Mouse (Mus musculus) forebrain, embryonic 10.5 days (tissue): ENCODE results near the gene Brinp1. TPM values are rescaled to one million over a fixed set of nuclear protein-coding genes. Genes with fewer than 3 reads are reported as not detected.
"Not testable (repeated sequence)": the region's sequence is repeated elsewhere in the genome, so short reads cannot be mapped to it uniquely, and the experiment has no call there.

ENCODE experiments used
- DNase-seq: peaks from one replicate; pipeline ENCODE4 v3.0.0-alpha.2; 2017; ENCODE audit warnings: low spot score; ENCODE audit errors: extremely low spot score
- H3K27ac ChIP-seq: fragments of 300-500 bp; sonication (generic); 2 replicates; pipeline ENCODE4 v1.5.1; 2016; ENCODE audit warnings: mild to moderate bottlenecking
- H3K27me3 ChIP-seq: fragments of 300-500 bp; sonication (generic); 2 replicates; pipeline ENCODE4 v1.6.1; 2016; ENCODE audit warnings: mild to moderate bottlenecking; ENCODE audit not compliant: poor library complexity, severe bottlenecking
- H3K36me3 ChIP-seq: fragments of 300-500 bp; sonication (generic); replicated peaks from 2 replicates; pipeline ENCODE4 v1.6.1; 2016; ENCODE audit warnings: mild to moderate bottlenecking, moderate library complexity
- H3K4me1 ChIP-seq: fragments of 300-500 bp; sonication (generic); 2 replicates; pipeline ENCODE4 v1.6.1; 2016
- H3K4me3 ChIP-seq: fragments of 300-500 bp; sonication (generic); 2 replicates; pipeline ENCODE4 v1.5.1; 2016; ENCODE audit warnings: mild to moderate bottlenecking, moderate library complexity
- H3K9me3 ChIP-seq: fragments of 300-500 bp; sonication (generic); 2 replicates; pipeline ENCODE4 v1.6.1; 2016; ENCODE audit warnings: mild to moderate bottlenecking, moderate library complexity
- WGBS: fragments of 180-500 bp; shearing (Covaris S2); methylation state at CpG from one replicate; pipeline ENCODE4 v1.1.7; 2016; 5-methylcytosine and 5-hydroxymethylcytosine counted together
- polyA plus RNA-seq: library from polyadenylated mRNA; unstranded; fragments of >200 nt; fragmentation: Nextera tagmentation; extraction: Ambion mirVana; gene quantifications from 2 replicates; pipeline ENCODE4 v1.2.1, GENCODE M21; 2016

The Brinp1 gene
- polyA plus RNA-seq, 1 experiment from 2014 or later: 1.3 TPM

- Histone ChIP-seq H3K9me3 (no peaks in the 10 kb centered on the region), H3K27ac (no peak overlapping the region), H3K4me1 (no peaks in the 10 kb centered on the region), H3K36me3 (no peaks in the 10 kb centered on the region), H3K4me3 (no peak overlapping the region), H3K27me3 (no peaks in the 10 kb centered on the region)
- WGBS: 87% methylated on average over 11 of the region's 11 CpGs
- DNase-seq: no peak
Measured at GRCm38 (mm10) chr4:68906417-68907210, 47.6 kb downstream of the Brinp1 start.

GRCm38 (mm10) chr4:68890526-68890925 lies 63.7 kb downstream of the Brinp1 start:
- H3K27me3 ChIP-seq: no peaks in the 10 kb centered on the region
- WGBS: 89% methylated on average over 4 of the region's 4 CpGs
- H3K4me3 ChIP-seq: no peak overlapping the region
- H3K36me3 ChIP-seq: no peaks in the 10 kb centered on the region
- no peak for DNase-seq
- H3K27ac ChIP-seq: no peak overlapping the region
- no peaks in the 10 kb centered on the region for H3K9me3 ChIP-seq
- no peaks in the 10 kb centered on the region for H3K4me1 ChIP-seq

- no peak overlapping the region for H3K4me3 ChIP-seq
- H3K36me3 ChIP-seq: no peaks in the 10 kb centered on the region
- no peaks in the 10 kb centered on the region for H3K4me1 ChIP-seq
- no peaks in the 10 kb centered on the region for H3K9me3 ChIP-seq
- no peak for DNase-seq
- 92% methylated on average over 2 of the region's 2 CpGs for WGBS
- no peaks in the 10 kb centered on the region for H3K27me3 ChIP-seq
- no peak overlapping the region for H3K27ac ChIP-seq
Measured at GRCm38 (mm10) chr4:68886276-68886675, 67.9 kb downstream of the Brinp1 start.

GRCm38 (mm10) chr4:68872028-68872427 lies 82.2 kb downstream of the Brinp1 start:
- Histone ChIP-seq H3K27ac (no peak overlapping the region), H3K4me1 (no peaks in the 10 kb centered on the region), H3K9me3 (no peaks in the 10 kb centered on the region), H3K36me3 (no peaks in the 10 kb centered on the region), H3K4me3 (no peak overlapping the region), H3K27me3 (no peaks in the 10 kb centered on the region)
- no peak for DNase-seq

GRCm38 (mm10) chr4:68865135-68865767 lies 88.9 kb downstream of the Brinp1 start:
- 84% methylated on average over 4 of the region's 4 CpGs for WGBS

GRCm38 (mm10) chr4:68864668-68865067 lies 89.5 kb downstream of the Brinp1 start:
- 90% methylated on average over 2 of the region's 2 CpGs for WGBS
- H3K36me3 ChIP-seq: no peaks in the 10 kb centered on the region
- no peaks in the 10 kb centered on the region for H3K27me3 ChIP-seq
- no peaks in the 10 kb centered on the region for H3K4me1 ChIP-seq
- no peaks in the 10 kb centered on the region for H3K9me3 ChIP-seq
- no peak for DNase-seq
- no peak overlapping the region for H3K27ac ChIP-seq
- no peak overlapping the region for H3K4me3 ChIP-seq

More at GRCm38 (mm10) chr4:68865135-68865767, 88.9 kb downstream of the Brinp1 start:
- Histone ChIP-seq H3K36me3 (no peaks in the 10 kb centered on the region), H3K9me3 (no peaks in the 10 kb centered on the region), H3K4me3 (no peak overlapping the region), H3K4me1 (no peaks in the 10 kb centered on the region), H3K27me3 (no peaks in the 10 kb centered on the region), H3K27ac (no peak overlapping the region)
- DNase-seq: no peak

- Histone ChIP-seq H3K36me3 (no peaks in the 10 kb centered on the region), H3K27me3 (no peaks in the 10 kb centered on the region), H3K9me3 (no peaks in the 10 kb centered on the region), H3K4me1 (no peaks in the 10 kb centered on the region), H3K27ac (no peak overlapping the region), H3K4me3 (no peak overlapping the region)
- DNase-seq: no peak
- 59% methylated on average over 1 of the region's 1 CpGs for WGBS
Measured at GRCm38 (mm10) chr4:68856868-68857267, 97.3 kb downstream of the Brinp1 start.

GRCm38 (mm10) chr4:68849671-68850070 lies 104.5 kb downstream of the Brinp1 start:
- Histone ChIP-seq H3K4me1 (no peaks in the 10 kb centered on the region), H3K27ac (no peak overlapping the region), H3K9me3 (no peaks in the 10 kb centered on the region), H3K36me3 (no peaks in the 10 kb centered on the region), H3K4me3 (no peak overlapping the region), H3K27me3 (no peaks in the 10 kb centered on the region)
- 74% methylated on average over 3 of the region's 3 CpGs for WGBS
- no peak for DNase-seq

GRCm38 (mm10) chr4:68846976-68847375 lies 107.2 kb downstream of the Brinp1 start:
- Histone ChIP-seq H3K4me3 (no peak overlapping the region), H3K36me3 (no peaks in the 10 kb centered on the region), H3K4me1 (no peaks in the 10 kb centered on the region), H3K27ac (no peak overlapping the region), H3K9me3 (no peaks in the 10 kb centered on the region), H3K27me3 (no peaks in the 10 kb centered on the region)
- 63% methylated on average over 1 of the region's 1 CpGs for WGBS
- no peak for DNase-seq

GRCm38 (mm10) chr4:68845964-68846363 lies 108.2 kb downstream of the Brinp1 start:
- DNase-seq: no peak
- no peaks in the 10 kb centered on the region for H3K27me3 ChIP-seq
- no peak overlapping the region for H3K27ac ChIP-seq
- no peak overlapping the region for H3K4me3 ChIP-seq
- no peaks in the 10 kb centered on the region for H3K9me3 ChIP-seq
- 55% methylated on average over 3 of the region's 3 CpGs for WGBS
- H3K4me1 ChIP-seq: no peaks in the 10 kb centered on the region
- H3K36me3 ChIP-seq: no peaks in the 10 kb centered on the region

GRCm38 (mm10) chr4:68813997-68814396 lies 140.2 kb downstream of the Brinp1 start:
- H3K4me1 ChIP-seq, H3K9me3 ChIP-seq, DNase-seq, H3K36me3 ChIP-seq, H3K27me3 ChIP-seq, H3K4me3 ChIP-seq, H3K27ac ChIP-seq: not testable (repeated sequence)

- no peaks in the 10 kb centered on the region for H3K4me1 ChIP-seq
- no peaks in the 10 kb centered on the region for H3K36me3 ChIP-seq
- no peak for DNase-seq
- WGBS: 80% methylated on average over 3 of the region's 3 CpGs
- H3K27ac ChIP-seq: no peak overlapping the region
- no peaks in the 10 kb centered on the region for H3K9me3 ChIP-seq
- H3K4me3 ChIP-seq: no peak overlapping the region
- no peaks in the 10 kb centered on the region for H3K27me3 ChIP-seq
Measured at GRCm38 (mm10) chr4:68806502-68806901, 147.7 kb downstream of the Brinp1 start.
